In the genomic region with DNA sequence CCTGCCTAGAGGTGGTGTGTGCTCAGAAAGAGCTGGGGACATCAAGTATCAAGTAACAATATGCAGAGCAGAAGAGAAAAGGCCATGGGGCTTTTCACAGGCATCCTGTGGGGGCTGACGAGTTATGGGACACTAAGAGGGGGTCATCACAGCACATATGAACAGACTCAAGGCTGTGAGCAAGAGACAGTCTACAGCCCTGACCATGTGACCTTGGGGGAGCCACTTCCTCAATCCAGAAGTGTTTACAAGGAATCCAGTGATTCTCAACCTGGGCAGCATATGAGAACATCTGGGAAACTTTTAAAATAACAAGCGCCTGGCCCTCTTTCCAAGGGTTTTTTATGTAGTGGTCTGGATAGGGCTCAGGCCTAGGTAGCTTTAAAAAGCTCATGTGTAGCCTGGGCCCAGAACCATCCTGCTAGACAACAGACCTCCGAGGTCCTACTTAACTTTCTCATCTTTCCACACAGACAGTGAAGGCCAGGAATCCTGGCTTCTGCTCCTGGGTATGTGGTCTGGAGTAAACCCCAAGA, we compare ENCODE assay signal across 12 mouse cellular contexts.
A peak's percentile ranks its signal among the peaks of the same experiment; 100 is the strongest.
DNase-seq lines count a peak whose midpoint lies in the region; ATAC-seq lines count a peak whose summit lies in the region.
"Had no signal": no experiment of that assay in that cellular context is flagged by ENCODE, and none has a peak within 500 bp of the region (broad histone marks: within the 10 kb centered on the region; RNA-seq: fewer than 3 reads in every experiment).

No protein-coding gene starts in this region.

- H3K36me3 ChIP-seq in heart, embryonic 13.5 days = no peaks in the 10 kb centered on the region
- H3K36me3 ChIP-seq in embryonic facial prominence, embryonic 12.5 days = no peaks in the 10 kb centered on the region
- H3K36me3 ChIP-seq in hindbrain, embryonic 15.5 days = no peaks in the 10 kb centered on the region
- no peaks in the 10 kb centered on the region for H3K36me3 ChIP-seq in midbrain, embryonic 15.5 days (replicated peaks)

- intact Hi-C loops in left cerebral cortex, postnatal 14 days (cut with DNase I) = loop anchor here (5.0 to 10.0 kb wide), 2 partner anchors 58 to 115 kb away; a partner anchor contains a TSS

- no peak overlapping the region for H3K4me3 ChIP-seq in heart, embryonic 13.5 days
- no peak overlapping the region for H3K4me3 ChIP-seq in embryonic facial prominence, embryonic 12.5 days
- no peak overlapping the region for H3K4me3 ChIP-seq in hindbrain, embryonic 15.5 days
- no peak overlapping the region for H3K4me3 ChIP-seq in midbrain, embryonic 15.5 days

- 57% methylated on average over 3 of the region's 3 CpGs for WGBS in heart, embryonic 13.5 days
- WGBS in embryonic facial prominence, embryonic 12.5 days = 39% methylated on average over 3 of the region's 3 CpGs
- 77% methylated on average over 3 of the region's 3 CpGs for WGBS in hindbrain, embryonic 15.5 days
- WGBS in midbrain, embryonic 15.5 days = 82% methylated on average over 3 of the region's 3 CpGs

- no peak for ATAC-seq in heart, embryonic 13.5 days (ENCODE audit: extremely low read depth, insufficient number of reproducible peaks, low FRiP score, low TSS enrichment)
- ATAC-seq in embryonic facial prominence, embryonic 12.5 days (ENCODE audit: insufficient number of reproducible peaks, insufficient read depth, low FRiP score, low TSS enrichment) = peak; percentile 6; the same call in 1 of the 2 replicates
- ATAC-seq in hindbrain, embryonic 15.5 days (ENCODE audit: low FRiP score, low read depth) = no peak
- no peak for ATAC-seq in midbrain, embryonic 15.5 days (replicated peaks)
- ATAC-seq in frontal cortex, adult (ENCODE audit: low TSS enrichment) = no peak
- ATAC-seq in erythroid progenitor cell, adult 5-6 weeks (replicated peaks; ENCODE audit: low FRiP score, poor library complexity, severe bottlenecking) = no peak
- ATAC-seq: Patski had no signal

- H3K27me3 ChIP-seq in heart, embryonic 13.5 days (replicated peaks) = peaks cover 18% of the 10 kb centered on the region
- no peaks in the 10 kb centered on the region for H3K27me3 ChIP-seq in embryonic facial prominence, embryonic 12.5 days
- H3K27me3 ChIP-seq in hindbrain, embryonic 15.5 days = no peaks in the 10 kb centered on the region
- H3K27me3 ChIP-seq in midbrain, embryonic 15.5 days (replicated peaks) = no peaks in the 10 kb centered on the region

- no peaks in the 10 kb centered on the region for H3K9me3 ChIP-seq in heart, embryonic 13.5 days
- no peaks in the 10 kb centered on the region for H3K9me3 ChIP-seq in embryonic facial prominence, embryonic 12.5 days
- no peaks in the 10 kb centered on the region for H3K9me3 ChIP-seq in hindbrain, embryonic 15.5 days
- no peaks in the 10 kb centered on the region for H3K9me3 ChIP-seq in midbrain, embryonic 15.5 days

- 0 out of 2 replicates have a peak overlapping the region, but pooled peaks have one; percentile 37 for H3K9ac ChIP-seq in heart, embryonic 13.5 days
- H3K9ac ChIP-seq in embryonic facial prominence, embryonic 12.5 days = no peak overlapping the region
- peak overlapping the region; percentile 16; the same call in 1 of the 2 replicates for H3K9ac ChIP-seq in hindbrain, embryonic 15.5 days
- H3K9ac ChIP-seq in midbrain, embryonic 15.5 days = no peak overlapping the region

- no peak overlapping the region for H3K4me2 ChIP-seq in heart, embryonic 13.5 days
- H3K4me2 ChIP-seq in embryonic facial prominence, embryonic 12.5 days (replicated peaks) = no peak overlapping the region
- H3K4me2 ChIP-seq in hindbrain, embryonic 15.5 days = no peak overlapping the region
- no peak overlapping the region for H3K4me2 ChIP-seq in midbrain, embryonic 15.5 days

- peaks cover 20% of the 10 kb centered on the region for H3K4me1 ChIP-seq in heart, embryonic 13.5 days
- peaks cover 52% of the 10 kb centered on the region for H3K4me1 ChIP-seq in embryonic facial prominence, embryonic 12.5 days
- H3K4me1 ChIP-seq in hindbrain, embryonic 15.5 days (replicated peaks) = peaks cover 47% of the 10 kb centered on the region
- H3K4me1 ChIP-seq in midbrain, embryonic 15.5 days = peaks cover 41% of the 10 kb centered on the region

- DNase-seq in heart, postnatal 4 days = no peak
- DNase-seq in left cerebral cortex, postnatal 14 days (ENCODE audit: low spot score in 2 of 2) = no peak
- DNase-seq: B cell, adult 2 months; layer of hippocampus, adult 9-11 months; lung, postnatal 14 days had no signal

- no peak overlapping the region for H3K27ac ChIP-seq in heart, embryonic 13.5 days (replicated peaks)
- peak overlapping the region; percentile 79 for H3K27ac ChIP-seq in embryonic facial prominence, embryonic 12.5 days
- peak overlapping the region; percentile 72 for H3K27ac ChIP-seq in hindbrain, embryonic 15.5 days (replicated peaks)
- peak overlapping the region; percentile 55 for H3K27ac ChIP-seq in midbrain, embryonic 15.5 days

Comparison
In these comparisons a context has a peak if more than half of its experiments do, and no peak if none do; other contexts are left out.
1. H3K9ac ChIP-seq: peak in heart, embryonic 13.5 days (single experiment) and hindbrain, embryonic 15.5 days (single experiment); none in embryonic facial prominence, embryonic 12.5 days (single experiment) and midbrain, embryonic 15.5 days (single experiment).